Comparison of ENCODE assay signal across 13 mouse cellular contexts in genomic region chr5:130708616-130709015, GRCm38 (mm10).
DNase-seq lines count a peak whose midpoint lies in the region.
"Had no signal": no experiment of that assay in that cellular context is flagged by ENCODE, and none has a peak within 500 bp of the region (broad histone marks: within the 10 kb centered on the region; RNA-seq: fewer than 3 reads in every experiment).

No protein-coding gene starts in this region.

- intact Hi-C loops in left cerebral cortex, postnatal 4 days (cut with DNase I): no loop called here

- DNase-seq in cerebellum, postnatal 10 days: peak; percentile 34 to 64
- DNase-seq in cerebellum, adult 11 months: no peak
- DNase-seq in left cerebral cortex, postnatal 4 days: peak; percentile 59
- DNase-seq in left cerebral cortex, adult 18-20 months (ENCODE audit: low spot score in 2 of 2): no peak
- peak; percentile 12 for DNase-seq in retina, embryonic 14.5 days (ENCODE audit: low spot score)
- no peak for DNase-seq in retina, postnatal 1 day
- DNase-seq: adrenal gland, adult 2 months; adrenal gland, postnatal 10 days; adrenal gland, postnatal 25 days; cerebellum, adult 11-12 months; cerebellum, adult 9-10 months; cerebellum, postnatal 36 days; embryo, embryonic 11 days had no signal

Comparison
In these comparisons a context has a peak if more than half of its experiments do, and no peak if none do; other contexts are left out.
1. DNase-seq: peak in cerebellum, postnatal 10 days (2 of 2), left cerebral cortex, postnatal 4 days (single experiment) and retina, embryonic 14.5 days (single experiment); none in cerebellum, adult 11 months (single experiment), left cerebral cortex, adult 18-20 months (0 of 2) and retina, postnatal 1 day (single experiment).